Mouse (Mus musculus) urinary bladder, postnatal 36 days (tissue): ENCODE data around the gene Rnpep.

Source experiments
- DNase-seq, 2 experiments: peaks; one replicate each; pipeline ENCODE4 v3.0.0; 2022; ENCODE audit warnings: low spot score in 2 of 2, mixed read lengths in 1 of 2

Gene Rnpep

DNA sequence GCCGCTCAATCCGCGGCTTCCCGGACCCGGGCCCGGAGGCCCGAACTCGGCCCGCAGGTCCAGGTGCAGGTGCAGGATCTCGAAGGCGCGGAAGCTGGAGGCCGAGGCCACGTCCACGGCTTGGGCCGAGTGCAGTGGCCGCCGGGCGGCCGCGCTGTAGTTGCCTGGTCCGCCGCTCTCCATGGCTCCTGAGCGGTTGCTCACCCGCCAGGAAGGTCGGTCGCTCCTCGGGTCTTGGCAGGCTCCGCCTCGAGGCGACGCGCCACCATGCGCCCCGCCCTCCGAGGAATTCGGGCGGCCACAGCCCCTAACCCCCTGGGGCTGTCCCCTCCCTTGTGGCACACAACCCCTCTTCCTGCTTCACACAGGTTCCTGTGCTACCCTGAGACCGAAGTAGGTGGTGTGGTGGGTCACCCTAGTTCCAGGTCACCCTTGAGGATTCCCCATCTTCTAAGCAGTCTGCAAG lies at the start of gene Rnpep:
Gene Rnpep, minus strand, starts transcription at position 259 of the 466 bp plus-strand sequence.
- peak; percentile 62 for DNase-seq

DNA sequence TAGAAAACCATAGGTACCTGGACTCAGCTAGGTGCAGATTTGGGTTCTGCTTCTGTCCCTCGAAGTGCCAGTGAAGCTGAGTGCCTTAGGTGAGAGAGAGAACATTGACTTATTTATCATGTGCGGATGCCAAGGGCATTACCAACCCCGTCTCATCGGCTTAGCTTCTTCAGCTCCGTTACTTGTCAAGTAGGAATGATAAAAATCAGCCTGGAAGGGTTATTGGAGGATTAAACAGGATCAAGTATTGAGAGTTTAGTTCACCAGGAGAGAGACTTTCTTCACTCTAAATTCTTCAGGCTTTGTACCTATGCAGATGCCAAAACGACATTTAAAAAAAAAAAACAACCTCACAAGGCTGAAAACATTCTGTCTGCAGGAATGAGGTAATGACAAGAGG lies 46.7 kb upstream of the Rnpep start:
- DNase-seq = no peak

DNA sequence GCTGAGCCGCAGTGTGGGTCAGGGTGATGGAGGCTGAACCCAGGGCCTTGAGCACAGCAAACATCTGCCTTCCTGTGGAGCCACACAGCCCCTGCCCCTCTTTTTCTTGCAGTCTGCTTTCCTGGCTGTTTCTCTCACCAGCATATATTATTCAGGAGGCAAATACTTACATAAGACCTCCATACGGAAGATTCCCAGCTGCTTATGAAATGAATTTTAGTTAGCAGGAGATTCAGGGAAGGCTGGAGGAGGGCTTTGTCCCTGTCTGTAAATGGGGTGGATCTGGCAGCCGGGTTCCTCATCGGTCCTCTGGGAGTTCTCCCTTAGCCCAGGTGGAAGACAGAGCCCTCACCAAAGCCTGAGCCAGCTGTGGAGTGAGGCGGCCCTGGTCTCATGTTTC lies 44.5 kb upstream of the Rnpep start:
- DNase-seq = no peak

DNA sequence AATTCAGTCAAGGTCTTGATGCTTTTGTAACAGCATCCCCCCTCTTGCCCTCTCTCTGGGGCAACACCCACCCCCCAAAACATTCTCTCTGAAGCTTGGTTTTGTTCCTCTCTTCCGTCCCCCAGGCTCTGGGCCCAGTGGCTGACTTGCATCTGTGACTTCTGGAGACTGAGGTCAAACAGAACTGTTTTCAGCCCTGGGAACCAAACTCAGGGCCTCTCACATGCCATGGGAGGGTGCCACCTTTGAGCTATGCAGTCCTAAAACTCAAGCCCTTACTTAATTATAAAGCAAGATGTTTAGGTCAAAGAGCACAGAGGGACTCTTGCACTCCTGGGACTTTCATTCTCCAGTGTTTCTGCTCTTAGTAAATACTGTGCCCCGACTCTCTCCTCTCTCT lies 42.0 kb upstream of the Rnpep start:
- DNase-seq = no peak

DNA sequence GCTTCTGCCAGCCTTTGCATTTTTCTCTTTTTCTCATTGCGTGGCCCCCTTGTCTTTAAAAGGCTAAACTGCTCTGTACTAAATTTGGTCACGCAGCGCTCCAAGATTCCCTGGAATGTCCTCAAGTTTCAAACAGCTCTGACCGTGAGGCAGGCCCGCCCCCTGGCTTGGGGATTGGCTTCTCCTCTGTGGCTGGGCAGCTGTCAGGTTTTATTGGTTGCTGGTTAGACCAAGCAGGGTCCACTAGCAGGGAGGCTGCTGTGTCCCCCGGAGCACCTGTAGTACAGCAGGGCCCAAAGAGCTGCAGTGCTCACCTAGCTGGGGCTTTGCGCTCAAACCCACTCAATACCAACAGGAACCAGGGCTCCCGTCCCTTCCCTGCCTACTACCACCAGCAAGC lies 40.7 kb upstream of the Rnpep start, which contains the start of gene Lmod1:
Gene Lmod1, plus strand, starts transcription at position 237 of the 400 bp plus-strand sequence.
- peak in 1 of 2 experiments; percentile 37 for DNase-seq

DNA sequence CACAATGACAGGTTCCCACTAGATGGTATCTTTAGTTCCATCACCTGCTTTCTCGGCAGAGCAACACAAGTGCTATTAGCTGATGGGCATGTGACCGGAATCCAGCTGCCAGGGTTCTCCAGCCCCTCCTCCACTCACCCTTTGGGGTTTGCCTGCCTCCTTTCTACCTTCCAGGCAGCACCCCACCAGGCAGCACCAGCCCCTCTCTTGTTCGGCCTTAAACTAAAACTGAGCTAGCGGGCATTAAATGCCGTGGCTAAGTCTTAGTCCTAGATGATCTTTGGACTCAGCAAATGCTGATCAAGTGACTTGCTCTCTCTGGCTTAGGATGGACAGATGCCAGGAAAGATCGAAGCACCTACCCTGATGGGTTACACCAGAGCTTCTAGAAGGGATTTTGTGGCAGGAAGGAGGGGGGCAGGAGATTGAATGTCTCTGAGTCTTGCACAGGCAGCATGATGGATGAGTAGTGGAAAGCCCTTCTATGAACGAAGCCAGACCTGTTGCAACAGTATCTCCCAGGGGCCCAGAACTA lies 39.5 kb upstream of the Rnpep start:
- peak in 1 of 2 experiments; percentile 17 for DNase-seq

DNA sequence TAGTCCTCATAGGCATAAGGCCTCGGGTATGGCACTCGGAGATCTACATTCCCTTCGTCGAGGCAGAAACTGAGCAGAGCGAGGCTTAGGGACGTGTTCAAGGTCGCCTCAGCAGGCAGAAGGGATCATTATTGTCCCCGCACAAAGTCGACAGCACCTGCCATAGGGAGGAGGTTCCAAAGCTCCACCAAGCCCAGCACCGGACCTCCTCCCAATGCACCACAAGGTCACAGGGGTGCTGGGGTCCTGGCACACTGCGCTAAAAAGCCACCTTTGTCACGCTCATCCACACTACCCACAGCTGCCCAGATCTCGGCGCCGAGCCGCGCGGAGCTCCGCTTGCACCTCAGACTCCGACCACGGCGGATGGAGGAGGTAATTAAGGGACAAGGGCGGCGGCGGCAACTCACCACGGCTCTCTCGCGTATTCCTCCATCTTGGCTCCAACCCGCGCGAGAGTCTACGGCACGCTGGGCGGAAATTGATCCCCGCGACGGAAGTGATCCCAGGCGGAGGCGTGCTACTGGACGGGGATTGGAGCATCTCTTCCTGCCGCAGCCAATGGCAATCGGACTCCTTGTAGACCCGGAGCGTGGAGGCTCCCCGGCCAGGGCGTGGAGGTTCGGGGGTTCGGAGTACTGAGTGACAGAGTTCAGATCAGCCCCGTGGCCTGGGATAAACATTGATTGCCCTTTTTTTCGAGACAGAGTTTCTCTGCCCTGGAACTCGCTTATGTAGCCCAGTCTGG lies 29.6 kb upstream of the Rnpep start, which contains the start of gene Timm17a:
Gene Timm17a, minus strand, starts transcription at position 495 of the 748 bp plus-strand sequence.
- DNase-seq = peak; percentile 87 to 94

DNA sequence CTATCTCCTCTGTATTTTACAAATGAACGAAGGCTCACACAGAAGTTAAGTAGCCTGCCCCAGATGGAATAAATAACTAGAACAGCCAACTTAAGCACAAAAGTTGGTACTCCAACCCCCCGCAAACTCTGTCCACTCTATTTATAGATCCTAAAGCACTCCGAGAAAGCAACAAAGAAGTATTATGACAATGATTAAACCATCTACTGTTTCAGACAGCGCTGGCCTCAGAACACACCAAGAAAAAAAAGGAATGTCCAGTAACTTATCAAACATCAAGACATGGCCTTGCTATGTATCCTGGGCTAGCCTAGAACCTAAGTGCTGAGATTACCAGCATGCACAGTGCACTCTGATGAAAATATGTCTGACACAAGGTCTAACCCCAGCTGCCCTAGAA lies 28.3 kb upstream of the Rnpep start:
- DNase-seq = no peak

DNA sequence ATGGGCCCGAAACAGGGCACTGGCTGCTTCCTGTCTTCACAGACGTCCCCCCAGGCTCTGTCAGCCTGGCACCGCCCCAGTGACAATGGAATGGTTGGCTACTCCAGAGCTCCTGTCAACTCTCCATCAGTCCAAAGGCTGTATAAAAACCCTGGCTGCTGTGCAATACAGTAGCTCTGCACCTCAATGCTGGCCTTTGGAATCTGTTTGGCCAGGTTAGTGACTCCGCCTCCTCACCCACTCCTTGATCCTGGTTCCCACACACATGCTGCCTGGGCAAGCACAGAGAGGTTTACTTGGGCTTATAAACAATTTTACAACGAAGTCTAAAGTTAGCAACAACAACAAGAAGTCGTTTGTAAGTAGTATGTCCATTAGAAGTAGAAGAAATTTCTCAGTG lies 27.5 kb upstream of the Rnpep start:
- DNase-seq = no peak

DNA sequence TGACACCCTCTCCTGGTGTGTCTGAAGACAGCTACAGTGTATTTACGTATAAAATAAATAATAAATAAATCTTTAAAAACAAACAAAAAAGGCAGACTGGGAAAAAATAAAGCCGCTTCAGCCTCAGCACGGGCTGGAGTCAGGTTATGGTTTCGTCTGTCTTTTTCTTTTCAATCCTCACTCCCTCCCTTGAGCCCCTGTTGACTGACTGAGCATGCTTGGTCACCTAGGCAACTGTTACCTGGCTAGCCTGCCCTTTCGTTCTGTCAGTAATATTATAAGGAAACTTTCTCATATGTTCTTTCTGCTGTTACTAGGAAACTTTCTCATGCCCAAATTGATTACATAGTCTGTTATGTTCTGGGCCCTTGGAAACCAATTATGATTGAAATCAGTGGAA lies 7.0 kb upstream of the Rnpep start:
- no peak for DNase-seq

DNA sequence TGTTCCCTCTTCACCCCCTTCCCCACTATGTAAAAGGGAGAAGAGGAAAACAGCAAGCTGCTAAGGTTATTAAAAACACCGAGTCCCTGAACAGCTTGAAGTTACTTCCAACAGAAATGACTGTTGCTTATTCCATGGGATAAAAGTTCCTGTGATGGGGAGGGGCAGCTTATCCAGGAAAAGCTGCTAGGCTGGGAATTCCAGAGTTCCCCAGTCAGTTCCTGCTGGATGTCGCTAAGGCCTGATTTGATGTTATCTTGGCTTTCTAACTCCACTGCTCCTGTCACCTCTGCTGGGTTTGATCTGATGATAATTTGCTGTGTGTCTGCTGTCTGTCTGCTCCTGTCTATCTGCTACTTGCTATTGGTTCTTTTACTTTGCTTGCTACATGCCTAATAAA lies 2.4 kb upstream of the Rnpep start:
- DNase-seq = no peak

DNA sequence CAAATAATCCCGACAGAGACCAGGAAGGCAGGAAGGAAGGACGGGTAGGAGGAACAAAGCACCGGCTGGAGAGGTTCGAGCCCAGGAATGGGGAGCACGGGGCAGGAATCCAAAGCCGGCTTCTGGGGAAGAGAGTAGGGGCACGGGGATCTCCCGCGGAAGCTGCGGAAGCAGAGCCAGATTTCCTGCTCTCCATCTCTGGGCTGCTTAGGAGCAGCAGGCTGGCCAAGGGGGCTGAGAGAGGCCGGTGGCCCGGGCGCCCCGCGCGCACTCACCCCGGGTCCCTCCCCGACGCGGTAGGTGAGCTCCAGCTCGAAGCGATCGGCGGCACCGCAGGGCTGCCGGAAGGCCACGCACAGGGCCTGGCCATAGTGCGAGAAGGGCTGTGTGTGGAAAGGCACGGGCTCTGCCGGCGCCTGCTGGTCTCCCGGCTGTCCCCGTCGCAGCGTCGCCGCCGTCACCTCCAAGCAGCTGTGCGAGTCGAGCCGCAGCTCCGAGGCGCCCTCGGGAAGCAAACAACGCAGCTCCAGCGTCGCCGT lies 528 bp downstream of the Rnpep start:
- peak in 1 of 2 experiments; percentile 20 for DNase-seq

DNA sequence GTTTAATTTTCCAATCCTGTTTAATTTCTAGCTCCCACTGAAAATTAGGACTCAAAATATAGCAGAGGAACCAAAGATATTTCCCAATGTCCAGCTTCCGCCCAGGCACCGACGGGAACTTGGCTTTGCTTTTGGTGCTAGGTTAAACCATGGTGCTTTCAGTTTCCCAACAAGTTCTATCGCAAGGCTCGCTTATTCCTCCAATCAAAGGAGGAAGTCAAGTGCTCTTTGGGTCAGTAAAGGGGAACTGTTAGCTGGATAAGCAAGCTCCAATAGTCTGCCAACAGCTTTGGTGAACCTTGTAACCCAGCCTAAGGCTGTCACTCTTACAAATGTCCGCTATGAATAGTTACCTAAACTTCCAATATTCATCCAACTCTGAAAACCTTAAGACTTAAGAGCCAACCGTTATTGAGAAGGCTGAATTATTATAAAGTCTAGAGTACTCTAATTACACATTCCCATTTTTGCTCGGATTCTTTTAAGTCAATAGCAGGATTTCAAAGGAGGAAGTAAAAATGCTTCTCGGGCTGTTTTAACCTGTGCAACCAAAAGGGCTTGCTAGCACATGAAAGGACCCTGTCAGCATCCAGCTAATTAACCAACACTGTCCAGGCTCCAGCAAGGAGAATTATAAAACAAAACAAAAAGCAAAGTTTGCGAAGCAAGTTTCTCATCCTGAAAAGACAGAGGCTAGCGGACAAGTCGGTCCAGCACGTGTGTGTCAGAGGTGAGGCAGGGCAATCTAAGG lies 1.2 kb downstream of the Rnpep start:
- peak in 1 of 2 experiments; percentile 62 for DNase-seq

DNA sequence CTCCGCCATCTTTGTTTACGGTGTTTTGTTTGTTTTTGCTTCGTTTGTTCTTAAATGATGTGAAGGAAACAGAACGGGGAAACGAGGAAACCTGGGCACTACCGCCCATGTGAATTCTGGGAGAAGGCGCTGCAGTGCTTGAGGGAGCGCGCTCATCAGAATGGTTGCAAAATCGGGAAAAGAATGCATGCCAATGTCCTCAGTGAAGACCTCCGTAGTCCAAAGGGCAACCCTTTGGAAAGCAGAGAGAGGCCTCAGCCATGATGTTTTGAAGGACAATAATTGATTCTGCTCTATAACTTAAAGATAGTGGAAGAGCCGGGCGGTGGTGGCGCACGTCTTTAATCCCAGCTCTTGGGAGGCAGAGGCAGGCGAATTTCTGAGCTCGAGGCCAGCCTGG lies 2.0 kb downstream of the Rnpep start:
- DNase-seq = no peak

DNA sequence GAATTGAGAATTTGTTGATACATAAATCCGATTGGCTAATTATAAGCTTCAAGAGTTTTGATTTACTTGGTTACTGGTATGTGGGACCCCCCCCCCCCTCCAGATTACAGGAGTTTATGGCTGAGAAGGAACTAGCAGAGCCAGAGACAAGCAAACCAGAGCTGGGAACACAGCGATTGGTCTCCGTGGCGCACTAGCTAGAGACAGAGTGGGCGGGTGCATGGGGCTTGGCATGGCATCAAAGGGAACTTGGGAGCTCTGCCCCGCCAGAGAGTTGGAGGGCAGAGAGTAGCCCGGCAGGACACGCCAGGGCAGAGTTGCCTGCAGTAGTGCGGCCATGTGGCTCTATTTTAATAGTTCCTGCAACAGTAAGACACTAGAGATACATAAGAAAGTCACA lies 3.2 kb downstream of the Rnpep start:
- DNase-seq = peak in 1 of 2 experiments; percentile 77

DNA sequence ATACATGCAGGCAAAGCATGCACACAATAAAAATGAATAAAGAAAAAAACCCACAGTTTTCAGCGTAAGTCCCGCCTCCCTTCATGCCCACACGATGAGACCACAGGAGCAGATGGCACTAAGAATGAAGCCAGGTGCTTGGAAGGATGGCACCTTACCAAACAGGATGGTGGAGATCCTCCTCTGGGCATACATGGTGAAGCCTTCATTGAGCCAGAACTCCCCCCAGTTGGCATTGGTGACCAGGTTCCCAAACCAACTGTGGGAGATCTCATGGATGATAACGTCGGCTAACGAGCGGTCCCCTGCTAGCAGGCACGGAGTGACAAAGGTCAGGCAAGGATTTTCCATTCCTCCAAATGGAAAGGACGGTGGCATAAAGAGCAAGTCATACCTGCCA lies 12.5 kb downstream of the Rnpep start:
- no peak for DNase-seq

DNA sequence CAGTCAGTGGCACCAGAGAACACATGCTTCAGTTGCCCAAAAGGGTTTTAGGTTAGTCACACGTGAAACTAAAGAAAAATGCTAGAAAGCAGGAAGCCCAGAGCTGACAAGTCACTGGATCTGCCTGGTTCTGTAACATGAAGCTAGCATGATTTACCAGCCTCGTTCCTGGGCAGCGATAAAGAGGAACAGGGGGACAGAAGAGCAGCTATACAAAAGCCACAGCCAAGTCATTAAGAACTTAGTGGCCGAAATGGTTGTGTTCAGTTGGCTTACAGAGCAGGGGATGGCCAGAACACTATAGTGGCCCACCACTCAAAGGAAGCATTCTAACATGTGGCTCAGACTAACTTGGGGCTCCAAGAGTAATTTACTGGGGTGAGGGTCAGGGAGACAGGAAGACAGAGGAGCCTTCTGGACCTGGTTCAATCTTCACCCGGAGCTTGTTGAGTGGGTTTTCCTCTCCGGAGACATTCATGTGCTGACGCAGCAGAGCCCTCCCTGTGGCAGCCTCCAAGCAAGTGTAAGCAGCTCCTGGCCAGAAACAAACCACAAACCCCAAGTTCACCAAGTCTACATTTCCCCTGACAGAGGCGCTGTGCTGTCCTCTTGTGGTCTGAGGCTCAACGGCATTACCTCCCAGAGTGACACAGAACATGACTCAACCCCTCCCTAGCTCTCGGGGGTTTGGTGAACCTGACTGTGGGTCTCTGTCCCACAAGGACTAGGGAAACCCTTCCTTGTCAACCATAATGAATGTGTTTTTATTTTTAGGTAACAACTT lies 16.0 kb downstream of the Rnpep start:
- DNase-seq = no peak

DNA sequence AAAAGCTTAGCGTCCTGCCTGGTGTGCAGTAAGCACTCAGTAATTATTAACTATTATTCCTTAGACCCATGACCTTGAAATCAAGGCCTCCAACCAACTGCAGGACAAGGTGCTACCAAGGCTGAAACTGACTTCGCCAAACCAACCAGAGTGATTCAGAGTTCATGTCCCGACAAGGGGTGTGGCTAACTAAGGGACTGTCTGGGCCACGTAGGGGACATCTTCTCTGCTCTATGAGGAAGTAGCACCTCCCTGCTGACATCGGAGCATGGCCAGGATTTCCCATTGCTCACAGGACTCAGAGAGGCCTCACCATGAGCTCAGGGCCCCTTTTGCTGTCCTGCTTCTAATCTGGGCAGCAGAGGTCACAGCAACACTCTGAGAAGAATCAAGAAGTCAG lies 18.1 kb downstream of the Rnpep start:
- no peak for DNase-seq

DNA sequence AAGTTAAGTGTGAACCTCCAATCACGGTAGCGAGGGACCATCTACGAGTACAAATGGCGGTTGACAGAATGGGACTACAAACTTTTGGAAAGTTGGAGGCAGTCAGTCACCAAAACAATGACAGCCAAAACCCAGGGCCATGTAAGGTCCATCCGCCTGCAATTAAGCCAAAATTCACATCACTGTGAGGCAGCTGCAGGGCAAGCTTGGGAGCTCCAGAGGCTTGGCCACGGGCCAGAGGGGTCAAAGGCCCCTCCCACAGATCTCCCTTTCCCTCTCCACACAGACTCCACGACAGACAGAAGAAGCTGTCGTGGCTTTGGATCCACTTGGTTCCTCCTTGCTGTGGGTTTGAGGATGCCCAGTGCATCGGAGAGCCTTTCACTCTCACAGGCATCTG lies 20.6 kb downstream of the Rnpep start:
- DNase-seq = no peak

DNA sequence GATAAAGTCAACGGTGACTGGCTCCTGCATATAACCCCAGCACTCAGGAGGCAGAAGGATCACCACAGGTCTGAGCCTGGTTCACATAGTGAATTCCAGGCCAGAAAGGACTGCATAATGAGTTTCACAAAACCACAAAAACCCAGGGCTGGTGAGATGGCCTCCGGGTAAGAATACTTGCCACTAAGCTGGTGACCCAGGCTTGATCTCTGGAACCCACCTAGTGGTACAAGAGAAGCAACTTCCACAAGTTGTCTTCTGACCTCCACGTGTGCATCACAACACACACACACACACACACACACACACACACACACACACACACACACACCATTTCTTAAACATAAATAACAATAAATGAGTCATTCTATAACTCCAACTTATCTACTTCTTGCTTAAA lies 21.6 kb downstream of the Rnpep start:
- DNase-seq = no peak

DNA sequence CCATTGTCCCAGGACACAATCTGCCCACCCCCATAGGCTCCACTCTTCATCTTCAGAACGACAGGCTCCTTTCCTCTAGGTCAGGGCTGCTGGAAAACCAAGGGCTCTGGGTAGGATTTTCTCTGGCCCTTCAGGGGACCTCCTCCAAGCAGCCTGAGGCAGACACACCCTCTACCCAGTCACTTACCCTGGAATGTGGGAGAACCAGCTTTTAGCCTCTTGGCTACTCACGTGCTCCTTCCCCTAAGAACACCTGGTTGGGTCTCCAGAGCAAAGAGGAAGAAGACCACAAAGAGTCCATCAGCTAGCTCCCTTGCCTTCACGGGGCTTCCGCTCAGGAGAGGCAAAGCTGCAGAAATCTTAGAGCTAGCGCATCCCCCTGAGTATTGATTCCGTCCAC lies 23.0 kb downstream of the Rnpep start:
- DNase-seq = peak in 1 of 2 experiments; percentile 53

DNA sequence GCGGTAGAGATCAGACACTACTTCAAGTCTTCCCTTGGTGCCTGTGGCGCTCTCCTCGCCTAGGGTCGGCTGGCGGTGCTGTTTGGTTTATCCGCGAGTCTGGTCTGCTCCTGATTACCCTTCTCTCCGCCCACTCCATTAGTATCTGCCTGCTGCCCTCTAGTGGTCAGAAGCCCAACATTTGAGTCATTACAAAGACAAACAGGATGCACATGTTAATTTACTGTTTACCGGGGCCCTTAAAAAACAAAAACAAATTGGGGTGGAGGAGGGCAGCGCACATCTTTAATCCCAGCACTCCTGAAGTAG lies 24.8 kb downstream of the Rnpep start:
- peak; percentile 66 to 82 for DNase-seq
